Mouse (Mus musculus): ENCODE measurements around the gene Cd79a.
"Not testable (repeated sequence)": the region's sequence is repeated elsewhere in the genome, so short reads cannot be mapped to it uniquely, and the experiment has no call there.

DNA sequence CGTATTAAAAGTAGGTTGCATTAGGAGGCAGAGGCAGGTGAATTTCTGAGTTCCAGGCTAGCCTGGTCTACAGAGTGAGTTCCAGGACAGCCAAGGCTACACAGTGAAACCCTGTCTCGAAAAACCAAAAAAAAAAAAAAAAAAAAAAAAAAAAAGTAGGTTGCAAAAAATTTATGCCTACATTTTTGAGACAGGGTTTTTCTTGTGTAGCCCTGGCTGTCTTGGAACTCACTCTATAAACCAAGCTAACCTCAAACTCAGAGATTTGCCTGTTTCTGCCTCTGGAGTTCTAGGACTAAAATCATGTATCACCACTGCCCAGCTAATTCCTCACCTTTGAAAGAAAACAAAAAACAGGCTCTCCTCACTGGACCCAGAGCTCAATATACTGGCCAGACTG is 1.4 kb upstream of the Cd79a start:
- not testable (repeated sequence) for TF ChIP-seq POLR2A (IDR thresholded peaks at IDR 0.05; ENCODE audit: borderline replicate concordance, low read depth, low read length); CTCF (IDR thresholded peaks at IDR 0.05; ENCODE audit: low read depth, low read length)

All from bone marrow macrophage, adult 2 months (primary cell).